Mouse (Mus musculus) erythroblast, embryonic 14.5 days (primary cell): ENCODE results near the gene Trex1.

Experiments used
- GATA1 ChIP-seq: IDR thresholded peaks from 2 replicates; pipeline ENCODE4 v1.6.1; 2012; ENCODE audit warnings: low read length, inconsistent platforms, mixed read lengths
- TAL1 ChIP-seq: IDR thresholded peaks from 3 replicates; pipeline ENCODE4 v1.6.1; 2012; ENCODE audit warnings: low read length, inconsistent platforms, mixed read lengths

- TF ChIP-seq GATA1 (no peak), TAL1 (no peak)
Observed at GRCm38 (mm10) chr9:109095137-109095982, 35.8 kb upstream of the Trex1 start, which contains the start of gene Plxnb1.
